Comparison of ENCODE assay signal across 8 mouse cellular contexts in genomic region chr7:4788499-4789435, GRCm38 (mm10). TPM values are rescaled to one million over a fixed set of nuclear protein-coding genes. Genes with fewer than 3 reads are reported as not detected.
DNase-seq lines count a peak whose midpoint lies in the region; ATAC-seq and TF ChIP-seq lines count a peak whose summit lies in the region.

No protein-coding gene starts in this region.

- H3K4me3 ChIP-seq in embryonic facial prominence, embryonic 13.5 days: peak overlapping the region; percentile 59
- H3K4me3 ChIP-seq in heart, embryonic 12.5 days: peak overlapping the region; percentile 63
- H3K4me3 ChIP-seq in liver, embryonic 16.5 days (ENCODE audit: low read depth, low read length): peak overlapping the region; percentile 78
- peak overlapping the region; percentile 48 for H3K4me3 ChIP-seq in neural tube, embryonic 11.5 days (ENCODE audit: low read depth, low read length)
- peak overlapping the region; percentile 59 for H3K4me3 ChIP-seq in stomach, postnatal 0 days (ENCODE audit: low read depth, low read length)

- DNase-seq in A20 (ENCODE audit: low read depth, low spot score): peak; percentile 85
- peak; percentile 50 for DNase-seq in adrenal gland, adult 8-10 months
- peak; percentile 85 for DNase-seq in kidney, postnatal 10 days
- peak; percentile 78 for DNase-seq in neural tube, embryonic 11.5 days (ENCODE audit: low spot score)
- DNase-seq in stomach, postnatal 0 days (ENCODE audit: low spot score): peak; percentile 76

- 1% methylated on average over 64 of the region's 64 CpGs for WGBS in embryonic facial prominence, embryonic 13.5 days
- 1% methylated on average over 60 of the region's 64 CpGs for WGBS in heart, embryonic 12.5 days
- WGBS in liver, embryonic 16.5 days (ENCODE audit: insufficient replicate concordance): 1% methylated on average over 64 of the region's 64 CpGs
- WGBS in neural tube, embryonic 11.5 days: 2% methylated on average over 64 of the region's 64 CpGs
- WGBS in stomach, postnatal 0 days: 2% methylated on average over 62 of the region's 64 CpGs

- peak overlapping the region; percentile 33 for H3K27ac ChIP-seq in embryonic facial prominence, embryonic 13.5 days
- H3K27ac ChIP-seq in heart, embryonic 12.5 days (ENCODE audit: poor library complexity, severe bottlenecking): 0 out of 2 replicates have a peak overlapping the region, but pooled peaks have one; percentile 3
- peak overlapping the region; percentile 79 for H3K27ac ChIP-seq in liver, embryonic 16.5 days (ENCODE audit: low read length)
- no peak overlapping the region for H3K27ac ChIP-seq in neural tube, embryonic 11.5 days (ENCODE audit: low read depth, low read length)
- peak overlapping the region; percentile 92 for H3K27ac ChIP-seq in stomach, postnatal 0 days (replicated peaks)

- no peak for TF ChIP-seq EP300 in stomach, postnatal 0 days (optimal IDR thresholded peaks at IDR 0.05)

- H3K27me3 ChIP-seq in embryonic facial prominence, embryonic 13.5 days: peaks cover 24% of the 10 kb centered on the region
- H3K27me3 ChIP-seq in heart, embryonic 12.5 days (replicated peaks): peaks cover 23% of the 10 kb centered on the region
- no peaks in the 10 kb centered on the region for H3K27me3 ChIP-seq in liver, embryonic 16.5 days (ENCODE audit: control insufficient read depth, insufficient read depth, low read depth, low read length)
- H3K27me3 ChIP-seq in neural tube, embryonic 11.5 days (ENCODE audit: control insufficient read depth, insufficient read depth, low read length): 0 out of 2 replicates have a peak, but pooled peaks cover 9% of the 10 kb centered on the region
- H3K27me3 ChIP-seq in stomach, postnatal 0 days (ENCODE audit: control insufficient read depth, insufficient read depth, low read length): no peaks in the 10 kb centered on the region

- peak overlapping the region; percentile 84 for H3K9ac ChIP-seq in embryonic facial prominence, embryonic 13.5 days
- peak overlapping the region; percentile 86 for H3K9ac ChIP-seq in heart, embryonic 12.5 days
- H3K9ac ChIP-seq in liver, embryonic 16.5 days (ENCODE audit: low read depth, low read length): peak overlapping the region; percentile 81
- H3K9ac ChIP-seq in neural tube, embryonic 11.5 days (ENCODE audit: low read length): peak overlapping the region; percentile 81
- peak overlapping the region; percentile 86 for H3K9ac ChIP-seq in stomach, postnatal 0 days (ENCODE audit: low read length)

- no peaks in the 10 kb centered on the region for H3K9me3 ChIP-seq in embryonic facial prominence, embryonic 13.5 days
- no peaks in the 10 kb centered on the region for H3K9me3 ChIP-seq in heart, embryonic 12.5 days (replicated peaks)
- H3K9me3 ChIP-seq in liver, embryonic 16.5 days (replicated peaks; ENCODE audit: control insufficient read depth, low read length): no peaks in the 10 kb centered on the region
- H3K9me3 ChIP-seq in neural tube, embryonic 11.5 days (ENCODE audit: control insufficient read depth, low read length): no peaks in the 10 kb centered on the region
- no peaks in the 10 kb centered on the region for H3K9me3 ChIP-seq in stomach, postnatal 0 days (ENCODE audit: control insufficient read depth, low read length)

- TF ChIP-seq CTCF in stomach, postnatal 0 days (IDR thresholded peaks at IDR 0.05; ENCODE audit: low read depth): peak; percentile 59; the same call in 1 of the 2 replicates

- 0 out of 2 replicates have a peak, but pooled peaks have one; percentile 39 for ATAC-seq in embryonic facial prominence, embryonic 13.5 days (ENCODE audit: insufficient number of reproducible peaks, insufficient read depth, low FRiP score, low TSS enrichment, low read depth)
- ATAC-seq in heart, embryonic 12.5 days (ENCODE audit: insufficient number of reproducible peaks, low FRiP score): peak; percentile 52
- ATAC-seq in liver, embryonic 16.5 days (ENCODE audit: low read depth): peak; percentile 28
- ATAC-seq in neural tube, embryonic 11.5 days (ENCODE audit: insufficient read depth, low FRiP score, low TSS enrichment): peak; percentile 58
- ATAC-seq in stomach, postnatal 0 days (ENCODE audit: low FRiP score, low TSS enrichment): peak; percentile 45

- H3K4me1 ChIP-seq in embryonic facial prominence, embryonic 13.5 days: peaks cover 14% of the 10 kb centered on the region
- H3K4me1 ChIP-seq in heart, embryonic 12.5 days (replicated peaks): peaks cover 7% of the 10 kb centered on the region
- peaks cover 34% of the 10 kb centered on the region for H3K4me1 ChIP-seq in liver, embryonic 16.5 days (ENCODE audit: control insufficient read depth, low read depth, low read length)
- peaks cover 6% of the 10 kb centered on the region for H3K4me1 ChIP-seq in neural tube, embryonic 11.5 days (ENCODE audit: control insufficient read depth, insufficient read depth, low read length)
- peaks cover 4% of the 10 kb centered on the region; the same call in 1 of the 2 replicates for H3K4me1 ChIP-seq in stomach, postnatal 0 days (replicated peaks; ENCODE audit: control insufficient read depth, insufficient read depth)

- peak overlapping the region; percentile 95 for H3K4me2 ChIP-seq in embryonic facial prominence, embryonic 13.5 days
- peak overlapping the region; percentile 94 for H3K4me2 ChIP-seq in heart, embryonic 12.5 days
- peak overlapping the region; percentile 99 for H3K4me2 ChIP-seq in liver, embryonic 16.5 days (ENCODE audit: low read depth, low read length)
- H3K4me2 ChIP-seq in neural tube, embryonic 11.5 days (ENCODE audit: low read depth): peak overlapping the region; percentile 88
- H3K4me2 ChIP-seq in stomach, postnatal 0 days (replicated peaks; ENCODE audit: low read depth): peak overlapping the region; percentile 86

- H3K36me3 ChIP-seq in embryonic facial prominence, embryonic 13.5 days: peaks cover 2% of the 10 kb centered on the region
- H3K36me3 ChIP-seq in heart, embryonic 12.5 days: peaks cover 2% of the 10 kb centered on the region
- no peaks in the 10 kb centered on the region; the same call in 1 of the 2 replicates for H3K36me3 ChIP-seq in liver, embryonic 16.5 days (ENCODE audit: control insufficient read depth, insufficient read depth)
- H3K36me3 ChIP-seq in neural tube, embryonic 11.5 days (ENCODE audit: control insufficient read depth, insufficient read depth, low read length): no peaks in the 10 kb centered on the region
- H3K36me3 ChIP-seq in stomach, postnatal 0 days (ENCODE audit: control insufficient read depth, insufficient read depth, low read length): no peaks in the 10 kb centered on the region

RNA-seq across cellular contexts. Expression of gene Tmem238, which starts 0.7 kb away (rescaled TPM):
- 10 to 100 TPM in 2 of 4 experiments, 1 to 10 TPM in 2; 7.2 to 11.8 (median 10.1) TPM for total RNA-seq in adrenal gland, adult 8-10 months (2022)
- polyA plus RNA-seq in embryonic facial prominence, embryonic 13.5 days (2015; fragmentation: Nextera tagmentation; extraction: Ambion mirVana): 6.3 and 7.2 TPM in 2 replicates
- polyA plus RNA-seq in heart, embryonic 12.5 days (2016; fragmentation: Nextera tagmentation; extraction: Ambion mirVana): 4.6 and 4.8 TPM in 2 replicates
- polyA plus RNA-seq in liver, embryonic 16.5 days (2015; fragmentation: Nextera tagmentation; extraction: Ambion mirVana): 8.4 and 8.9 TPM in 2 replicates
- polyA plus RNA-seq in neural tube, embryonic 11.5 days (2014; fragmentation: Nextera tagmentation; extraction: Ambion mirVana): 1.7 and 2.2 TPM in 2 replicates
- 69.0 and 70.7 TPM in 2 replicates for polyA plus RNA-seq in stomach, postnatal 0 days (2015; fragmentation: Nextera tagmentation; extraction: Ambion mirVana)

RNA-seq across cellular contexts. Expression of gene Rpl28, which starts 3.9 kb away (rescaled TPM):
- 100 to 1,000 TPM; 593 to 922 (median 693) TPM for total RNA-seq in adrenal gland, adult 8-10 months (2022)
- 335 and 398 TPM in 2 replicates for polyA plus RNA-seq in embryonic facial prominence, embryonic 13.5 days (2015; fragmentation: Nextera tagmentation; extraction: Ambion mirVana)
- 279 and 284 TPM in 2 replicates for polyA plus RNA-seq in heart, embryonic 12.5 days (2016; fragmentation: Nextera tagmentation; extraction: Ambion mirVana)
- 162 and 174 TPM in 2 replicates for polyA plus RNA-seq in liver, embryonic 16.5 days (2015; fragmentation: Nextera tagmentation; extraction: Ambion mirVana)
- 157 and 169 TPM in 2 replicates for polyA plus RNA-seq in neural tube, embryonic 11.5 days (2014; fragmentation: Nextera tagmentation; extraction: Ambion mirVana)
- polyA plus RNA-seq in stomach, postnatal 0 days (2015; fragmentation: Nextera tagmentation; extraction: Ambion mirVana): 322 and 359 TPM in 2 replicates

RNA-seq across cellular contexts. Expression of gene Tmem190, which starts 6.0 kb away (rescaled TPM):
- not detected for total RNA-seq in adrenal gland, adult 8-10 months (2022)
- polyA plus RNA-seq in embryonic facial prominence, embryonic 13.5 days (2015; fragmentation: Nextera tagmentation; extraction: Ambion mirVana): not detected in 2 replicates
- not detected in 2 replicates for polyA plus RNA-seq in heart, embryonic 12.5 days (2016; fragmentation: Nextera tagmentation; extraction: Ambion mirVana)
- polyA plus RNA-seq in liver, embryonic 16.5 days (2015; fragmentation: Nextera tagmentation; extraction: Ambion mirVana): not detected in 2 replicates
- polyA plus RNA-seq in neural tube, embryonic 11.5 days (2014; fragmentation: Nextera tagmentation; extraction: Ambion mirVana): not detected in 2 replicates
- polyA plus RNA-seq in stomach, postnatal 0 days (2015; fragmentation: Nextera tagmentation; extraction: Ambion mirVana): 0.42 and 0.80 TPM in 2 replicates

RNA-seq across cellular contexts. Expression of gene Il11, which starts 6.1 kb away (rescaled TPM):
- under 1 TPM; 0.28 to 0.37 (median 0.32) TPM for total RNA-seq in adrenal gland, adult 8-10 months (2022)
- not detected in 2 replicates for polyA plus RNA-seq in embryonic facial prominence, embryonic 13.5 days (2015; fragmentation: Nextera tagmentation; extraction: Ambion mirVana)
- 0.28 TPM in 1 of 2 replicates, not detected in the other for polyA plus RNA-seq in heart, embryonic 12.5 days (2016; fragmentation: Nextera tagmentation; extraction: Ambion mirVana)
- 0.12 TPM in 1 of 2 replicates, not detected in the other for polyA plus RNA-seq in liver, embryonic 16.5 days (2015; fragmentation: Nextera tagmentation; extraction: Ambion mirVana)
- polyA plus RNA-seq in neural tube, embryonic 11.5 days (2014; fragmentation: Nextera tagmentation; extraction: Ambion mirVana): 0.16 TPM in 1 of 2 replicates, not detected in the other
- 0.42 and 0.65 TPM in 2 replicates for polyA plus RNA-seq in stomach, postnatal 0 days (2015; fragmentation: Nextera tagmentation; extraction: Ambion mirVana)

RNA-seq across cellular contexts. Expression of gene Fam71e2, which starts 17.7 kb away (rescaled TPM):
- not detected for total RNA-seq in adrenal gland, adult 8-10 months (2022)
- polyA plus RNA-seq in embryonic facial prominence, embryonic 13.5 days (2015; fragmentation: Nextera tagmentation; extraction: Ambion mirVana): not detected in 2 replicates
- polyA plus RNA-seq in heart, embryonic 12.5 days (2016; fragmentation: Nextera tagmentation; extraction: Ambion mirVana): not detected in 2 replicates
- polyA plus RNA-seq in liver, embryonic 16.5 days (2015; fragmentation: Nextera tagmentation; extraction: Ambion mirVana): not detected in 2 replicates
- not detected in 2 replicates for polyA plus RNA-seq in neural tube, embryonic 11.5 days (2014; fragmentation: Nextera tagmentation; extraction: Ambion mirVana)
- not detected in 2 replicates for polyA plus RNA-seq in stomach, postnatal 0 days (2015; fragmentation: Nextera tagmentation; extraction: Ambion mirVana)
